8 mouse cellular contexts compared by ENCODE assay signal in the genomic region with DNA sequence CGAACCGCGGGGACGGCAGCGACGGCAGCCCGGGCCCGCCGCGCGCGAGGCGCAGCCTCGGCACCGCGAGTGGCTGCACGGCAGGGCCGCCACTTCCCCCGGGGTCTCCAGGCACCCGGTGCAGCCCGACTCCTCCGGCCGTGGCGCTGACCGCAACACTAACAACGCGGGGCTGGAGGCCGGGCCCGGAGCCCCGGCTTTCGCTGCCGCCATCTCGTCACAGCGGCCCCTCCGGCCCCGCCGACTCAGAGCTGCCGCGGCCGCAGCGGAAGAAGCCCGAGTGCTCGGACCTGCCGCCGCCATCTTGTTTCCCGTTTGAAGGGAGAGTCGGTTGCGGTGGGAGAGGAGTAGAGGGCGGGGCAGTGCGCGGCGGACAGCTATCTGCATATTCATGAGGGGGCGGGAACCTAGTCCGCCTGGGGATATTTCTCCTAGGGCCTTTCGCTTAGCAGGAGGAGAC. TPM values are rescaled to one million over a fixed set of nuclear protein-coding genes. Genes with fewer than 3 reads are reported as not detected.
DNase-seq lines count a peak whose midpoint lies in the region; ATAC-seq lines count a peak whose summit lies in the region.

A gene (minus strand): TSS at position 317 of the 460 bp plus-strand sequence.

- under 1% methylated on average over 37 of the region's 55 CpGs for WGBS in hindbrain, embryonic 13.5 days

- peak within 1 kb of the TSS; percentile 98 for H3K27ac ChIP-seq in hindbrain, embryonic 13.5 days

- H3K4me3 ChIP-seq in hindbrain, embryonic 13.5 days, result peak within 1 kb of the TSS; percentile 95

- ATAC-seq in hindbrain, embryonic 13.5 days (ENCODE audit: low FRiP score), result peak; percentile 94

- peak within 1 kb of the TSS; percentile 95 for H3K9ac ChIP-seq in hindbrain, embryonic 13.5 days

- H3K4me1 ChIP-seq in hindbrain, embryonic 13.5 days (replicated peaks), result peaks cover 30% of the 10 kb centered on the region

- no peaks in the 10 kb centered on the region for H3K9me3 ChIP-seq in hindbrain, embryonic 13.5 days

- H3K27me3 ChIP-seq in hindbrain, embryonic 13.5 days, result no peaks in the 10 kb centered on the region

- H3K36me3 ChIP-seq in hindbrain, embryonic 13.5 days, result no peaks in the 10 kb centered on the region

- DNase-seq in NIH3T3 (ENCODE audit: low read depth), result peak; percentile 92
- peak; percentile 94 to 97 for DNase-seq in cerebellum, postnatal 10 days
- DNase-seq in frontal cortex, postnatal 10 days (ENCODE audit: low spot score in 2 of 2), result peak; percentile 90
- DNase-seq in layer of hippocampus, postnatal 36 days, result peak; percentile 90
- peak; percentile 97 for DNase-seq in lung, postnatal 36 days
- DNase-seq in retina, postnatal 1 day, result peak; percentile 96
- peak; percentile 82 to 88 for DNase-seq in urinary bladder, adult 18-20 months (ENCODE audit: low spot score in 2 of 2)

- H3K4me2 ChIP-seq in hindbrain, embryonic 13.5 days, result peak within 1 kb of the TSS; percentile 86

RNA-seq across cellular contexts. Expression of the gene that starts here (rescaled TPM):
- 4.1 and 4.5 TPM in 2 replicates for polyA plus RNA-seq in hindbrain, embryonic 13.5 days (2015; fragmentation: Nextera tagmentation; extraction: Ambion mirVana)
- total RNA-seq in layer of hippocampus, postnatal 36 days (2021), result 10 to 100 TPM; 24.6 to 29.5 TPM

Comparison
In these comparisons a context has a peak if more than half of its experiments do, and no peak if none do; other contexts are left out.
1. Peak in every context shown above with its lines: DNase-seq, ATAC-seq, H3K4me3 ChIP-seq and H3K27ac ChIP-seq.